Mouse (Mus musculus) ES-Bruce4 (cell line): ENCODE measurements around the gene Zer1.

Experiments used
- CTCF ChIP-seq: IDR thresholded peaks from one replicate; pipeline ENCODE4 v1.8.1; 2011; ENCODE audit warnings: low read depth, low read length
- EP300 ChIP-seq: IDR thresholded peaks from 2 replicates; pipeline ENCODE4 v1.6.1; 2011; ENCODE audit warnings: low read depth, low read length; ENCODE audit not compliant: insufficient read depth
- POLR2A ChIP-seq: IDR thresholded peaks from one replicate; pipeline ENCODE4 v1.8.1; 2011; ENCODE audit warnings: low read length; ENCODE audit not compliant: insufficient read depth

- TF ChIP-seq EP300 (no peak), POLR2A (no peak), CTCF (no peak)
These were observed 76.3 kb downstream of the Zer1 start for GRCm38 (mm10) chr2:30048101-30048501.
